Mouse (Mus musculus): ENCODE results near the gene Nfix. TPM values are rescaled to one million over a fixed set of nuclear protein-coding genes. Genes with fewer than 3 reads are reported as not detected.

Nfix gene
- polyA plus RNA-seq, 1 experiment from 2014 or later: 3.7 TPM

GRCm38 (mm10) chr8:84734680-84735079 is 65.5 kb downstream of the Nfix start:
- Histone ChIP-seq H3K9me3 (ENCODE audit: control insufficient read depth, low read length) (no peaks in the 10 kb centered on the region), H3K9ac (ENCODE audit: low read length) (no peak overlapping the region), H3K27ac (ENCODE audit: low read depth, low read length) (no peak overlapping the region), H3K36me3 (ENCODE audit: control insufficient read depth, insufficient read depth, low read length) (no peaks in the 10 kb centered on the region), H3K4me1 (ENCODE audit: control insufficient read depth, insufficient read depth, low read length) (peaks cover 16% of the 10 kb centered on the region), H3K4me3 (ENCODE audit: low read depth, low read length) (no peak overlapping the region), H3K27me3 (ENCODE audit: control insufficient read depth, insufficient read depth, low read length) (peaks cover 71% of the 10 kb centered on the region), H3K4me2 (ENCODE audit: low read depth) (no peak overlapping the region)
- DNase-seq (ENCODE audit: low spot score) (no peak), ATAC-seq (ENCODE audit: insufficient read depth, low FRiP score, low TSS enrichment) (no peak)
- WGBS: 82% methylated on average over 2 of the region's 2 CpGs

- no peak for DNase-seq (ENCODE audit: low spot score)
- no peak overlapping the region for H3K4me2 ChIP-seq (ENCODE audit: low read depth)
- H3K9ac ChIP-seq (ENCODE audit: low read length): no peak overlapping the region
- H3K36me3 ChIP-seq (ENCODE audit: control insufficient read depth, insufficient read depth, low read length): no peaks in the 10 kb centered on the region
- peaks cover 16% of the 10 kb centered on the region for H3K4me1 ChIP-seq (ENCODE audit: control insufficient read depth, insufficient read depth, low read length)
- no peak for ATAC-seq (ENCODE audit: insufficient read depth, low FRiP score, low TSS enrichment)
- 86% methylated on average over 6 of the region's 6 CpGs for WGBS
- no peak overlapping the region for H3K27ac ChIP-seq (ENCODE audit: low read depth, low read length)
- H3K9me3 ChIP-seq (ENCODE audit: control insufficient read depth, low read length): no peaks in the 10 kb centered on the region
- H3K27me3 ChIP-seq (ENCODE audit: control insufficient read depth, insufficient read depth, low read length): peaks cover 64% of the 10 kb centered on the region
- H3K4me3 ChIP-seq (ENCODE audit: low read depth, low read length): no peak overlapping the region
These were observed 66.2 kb downstream of the Nfix start for GRCm38 (mm10) chr8:84733959-84734358.

GRCm38 (mm10) chr8:84732996-84733395 is 67.1 kb downstream of the Nfix start:
- Histone ChIP-seq H3K4me1 (ENCODE audit: control insufficient read depth, insufficient read depth, low read length) (peaks cover 11% of the 10 kb centered on the region), H3K9ac (ENCODE audit: low read length) (no peak overlapping the region), H3K9me3 (ENCODE audit: control insufficient read depth, low read length) (no peaks in the 10 kb centered on the region), H3K36me3 (ENCODE audit: control insufficient read depth, insufficient read depth, low read length) (no peaks in the 10 kb centered on the region), H3K27me3 (ENCODE audit: control insufficient read depth, insufficient read depth, low read length) (peaks cover 54% of the 10 kb centered on the region), H3K4me2 (ENCODE audit: low read depth) (no peak overlapping the region), H3K27ac (ENCODE audit: low read depth, low read length) (no peak overlapping the region), H3K4me3 (ENCODE audit: low read depth, low read length) (no peak overlapping the region)
- DNase-seq (ENCODE audit: low spot score): no peak
- no peak for ATAC-seq (ENCODE audit: insufficient read depth, low FRiP score, low TSS enrichment)
- WGBS: 60% methylated on average over 5 of the region's 6 CpGs

- H3K27ac ChIP-seq (ENCODE audit: low read depth, low read length): no peak overlapping the region
- no peak for ATAC-seq (ENCODE audit: insufficient read depth, low FRiP score, low TSS enrichment)
- peaks cover 7% of the 10 kb centered on the region for H3K4me1 ChIP-seq (ENCODE audit: control insufficient read depth, insufficient read depth, low read length)
- no peak overlapping the region for H3K9ac ChIP-seq (ENCODE audit: low read length)
- H3K4me3 ChIP-seq (ENCODE audit: low read depth, low read length): no peak overlapping the region
- peaks cover 50% of the 10 kb centered on the region for H3K27me3 ChIP-seq (ENCODE audit: control insufficient read depth, insufficient read depth, low read length)
- 76% methylated on average over 5 of the region's 5 CpGs for WGBS
- DNase-seq (ENCODE audit: low spot score): no peak
- no peaks in the 10 kb centered on the region for H3K9me3 ChIP-seq (ENCODE audit: control insufficient read depth, low read length)
- no peaks in the 10 kb centered on the region for H3K36me3 ChIP-seq (ENCODE audit: control insufficient read depth, insufficient read depth, low read length)
- no peak overlapping the region for H3K4me2 ChIP-seq (ENCODE audit: low read depth)
These were observed 67.6 kb downstream of the Nfix start for GRCm38 (mm10) chr8:84732545-84732944.

- no peak overlapping the region for H3K27ac ChIP-seq (ENCODE audit: low read depth, low read length)
- DNase-seq (ENCODE audit: low spot score) (no peak), ATAC-seq (ENCODE audit: insufficient read depth, low FRiP score, low TSS enrichment) (no peak)
- 76% methylated on average over 11 of the region's 11 CpGs for WGBS
- no peak overlapping the region for H3K4me3 ChIP-seq (ENCODE audit: low read depth, low read length)
- H3K4me1 ChIP-seq (ENCODE audit: control insufficient read depth, insufficient read depth, low read length): peaks cover 6% of the 10 kb centered on the region; the same call in 1 of the 2 replicates
- no peak overlapping the region for H3K4me2 ChIP-seq (ENCODE audit: low read depth)
- peaks cover 46% of the 10 kb centered on the region for H3K27me3 ChIP-seq (ENCODE audit: control insufficient read depth, insufficient read depth, low read length)
- H3K9me3 ChIP-seq (ENCODE audit: control insufficient read depth, low read length): no peaks in the 10 kb centered on the region
- no peaks in the 10 kb centered on the region for H3K36me3 ChIP-seq (ENCODE audit: control insufficient read depth, insufficient read depth, low read length)
- H3K9ac ChIP-seq (ENCODE audit: low read length): peak overlapping the region; percentile 20; the same call in 1 of the 2 replicates
These were observed 68.6 kb downstream of the Nfix start for GRCm38 (mm10) chr8:84731371-84732177.

- Histone ChIP-seq H3K36me3 (ENCODE audit: control insufficient read depth, insufficient read depth, low read length) (no peaks in the 10 kb centered on the region), H3K4me2 (ENCODE audit: low read depth) (no peak overlapping the region), H3K27me3 (ENCODE audit: control insufficient read depth, insufficient read depth, low read length) (peaks cover 41% of the 10 kb centered on the region), H3K9ac (ENCODE audit: low read length) (peak overlapping the region; percentile 20; the same call in 1 of the 2 replicates), H3K9me3 (ENCODE audit: control insufficient read depth, low read length) (no peaks in the 10 kb centered on the region), H3K4me1 (ENCODE audit: control insufficient read depth, insufficient read depth, low read length) (peaks cover 6% of the 10 kb centered on the region; the same call in 1 of the 2 replicates), H3K4me3 (ENCODE audit: low read depth, low read length) (no peak overlapping the region), H3K27ac (ENCODE audit: low read depth, low read length) (no peak overlapping the region)
- WGBS: 38% methylated on average over 9 of the region's 9 CpGs
- DNase-seq (ENCODE audit: low spot score) (no peak), ATAC-seq (ENCODE audit: insufficient read depth, low FRiP score, low TSS enrichment) (peak; percentile 24; the same call in 1 of the 2 replicates)
These were observed 69.4 kb downstream of the Nfix start for GRCm38 (mm10) chr8:84730541-84731370.

- no peak for DNase-seq (ENCODE audit: low spot score)
- Histone ChIP-seq H3K9ac (ENCODE audit: low read length) (no peak overlapping the region), H3K27me3 (ENCODE audit: control insufficient read depth, insufficient read depth, low read length) (peaks cover 34% of the 10 kb centered on the region)
These were observed 70.2 kb downstream of the Nfix start for GRCm38 (mm10) chr8:84729921-84730362.

GRCm38 (mm10) chr8:84728474-84728873 is 71.7 kb downstream of the Nfix start:
- H3K27ac ChIP-seq (ENCODE audit: low read depth, low read length): no peak overlapping the region
- 58% methylated on average over 3 of the region's 3 CpGs for WGBS
- peaks cover 15% of the 10 kb centered on the region for H3K4me1 ChIP-seq (ENCODE audit: control insufficient read depth, insufficient read depth, low read length)
- H3K4me2 ChIP-seq (ENCODE audit: low read depth): no peak overlapping the region
- ATAC-seq (ENCODE audit: insufficient read depth, low FRiP score, low TSS enrichment) (no peak), DNase-seq (ENCODE audit: low spot score) (no peak)
- H3K4me3 ChIP-seq (ENCODE audit: low read depth, low read length): no peak overlapping the region
- H3K9me3 ChIP-seq (ENCODE audit: control insufficient read depth, low read length): no peaks in the 10 kb centered on the region
- H3K9ac ChIP-seq (ENCODE audit: low read length): no peak overlapping the region
- peaks cover 23% of the 10 kb centered on the region for H3K27me3 ChIP-seq (ENCODE audit: control insufficient read depth, insufficient read depth, low read length)
- no peaks in the 10 kb centered on the region for H3K36me3 ChIP-seq (ENCODE audit: control insufficient read depth, insufficient read depth, low read length)

More at GRCm38 (mm10) chr8:84729921-84730362, 70.2 kb downstream of the Nfix start:
- H3K27ac ChIP-seq (ENCODE audit: low read depth, low read length): no peak overlapping the region
- WGBS: 96% methylated on average over 16 of the region's 16 CpGs
- peaks cover 6% of the 10 kb centered on the region for H3K4me1 ChIP-seq (ENCODE audit: control insufficient read depth, insufficient read depth, low read length)
- H3K9me3 ChIP-seq (ENCODE audit: control insufficient read depth, low read length): no peaks in the 10 kb centered on the region
- H3K4me2 ChIP-seq (ENCODE audit: low read depth): no peak overlapping the region
- ATAC-seq (ENCODE audit: insufficient read depth, low FRiP score, low TSS enrichment): no peak
- no peak overlapping the region for H3K4me3 ChIP-seq (ENCODE audit: low read depth, low read length)
- no peaks in the 10 kb centered on the region for H3K36me3 ChIP-seq (ENCODE audit: control insufficient read depth, insufficient read depth, low read length)

All from neural tube, embryonic 11.5 days (tissue).